Mouse (Mus musculus): ENCODE measurements around the gene Mrps21.
A peak's percentile ranks its signal among the peaks of the same experiment; 100 is the strongest.

The Mrps21 gene

GRCm38 (mm10) chr3:95855502-95856089 lies 15.7 kb downstream of the Mrps21 start, which contains the start of gene Prpf3:
Gene Prpf3 (minus strand): TSS chr3:95855885.
- peak; percentile 77 for DNase-seq (ENCODE audit: low read depth, low spot score)

GRCm38 (mm10) chr3:95851317-95851716 lies 20.0 kb downstream of the Mrps21 start:
- no peak for DNase-seq (ENCODE audit: low read depth, low spot score)

DNA sequence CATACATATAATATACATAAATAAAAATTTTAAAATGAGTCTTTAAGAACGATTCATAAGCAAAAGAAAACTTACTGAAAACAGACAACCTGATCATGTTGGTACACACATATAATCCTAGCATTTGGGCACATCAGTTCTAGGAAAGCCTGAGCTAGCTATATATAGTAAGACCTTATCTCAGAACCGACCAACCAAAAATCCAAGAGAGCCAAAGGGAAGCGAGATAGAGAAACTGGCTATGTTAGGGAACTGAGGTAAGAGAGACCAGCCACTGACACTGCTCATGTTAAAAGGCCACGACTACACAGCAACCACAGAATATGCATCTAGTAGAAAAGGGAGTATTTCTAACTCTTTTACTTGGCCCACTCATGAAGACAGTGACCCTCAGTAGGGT lies 20.7 kb downstream of the Mrps21 start:
- no peak for DNase-seq (ENCODE audit: low read depth, low spot score)

- DNase-seq (ENCODE audit: low read depth, low spot score): no peak
Measured at GRCm38 (mm10) chr3:95842503-95843214, 28.7 kb downstream of the Mrps21 start.

- no peak for DNase-seq (ENCODE audit: low read depth, low spot score)
Measured at GRCm38 (mm10) chr3:95839250-95839649, 32.1 kb downstream of the Mrps21 start.

GRCm38 (mm10) chr3:95829053-95829452 lies 42.3 kb downstream of the Mrps21 start:
- no peak for DNase-seq (ENCODE audit: low read depth, low spot score)

GRCm38 (mm10) chr3:95826275-95826674 lies 45.0 kb downstream of the Mrps21 start:
- DNase-seq (ENCODE audit: low read depth, low spot score): no peak

- no peak for DNase-seq (ENCODE audit: low read depth, low spot score)
Measured at GRCm38 (mm10) chr3:95820046-95821010, 51.0 kb downstream of the Mrps21 start.

DNA sequence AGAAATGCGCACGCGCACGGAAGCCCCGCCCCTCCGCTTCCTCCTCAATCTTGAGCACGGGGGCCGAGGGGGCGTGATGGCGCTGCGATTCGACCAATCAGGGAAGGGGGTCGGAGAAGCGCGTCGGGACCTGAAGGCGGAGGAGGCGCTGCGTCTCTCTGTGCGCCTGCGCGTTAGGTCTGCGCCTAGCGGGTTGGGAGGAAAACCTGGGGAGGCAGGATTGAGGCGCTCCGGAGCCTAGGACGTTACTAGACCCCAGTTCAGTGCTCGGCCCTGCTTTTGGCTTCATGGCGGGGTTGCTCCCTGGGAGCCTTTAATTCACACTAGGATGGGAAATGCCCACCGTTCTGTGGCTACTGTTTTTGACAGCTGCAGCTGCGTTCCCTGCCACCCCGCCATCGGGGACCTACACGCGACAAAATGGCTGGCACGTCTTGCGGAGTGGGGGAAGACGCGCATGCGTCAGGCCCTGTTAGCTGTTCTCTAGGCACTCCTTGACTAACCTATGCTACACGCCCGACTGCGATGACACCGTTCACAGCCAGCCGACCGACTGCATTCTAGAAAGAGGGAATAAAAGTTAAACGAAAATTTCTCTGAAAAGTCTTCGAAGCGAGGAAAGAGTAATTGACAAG lies 51.9 kb downstream of the Mrps21 start:
- peak; percentile 98 for DNase-seq (ENCODE audit: low read depth, low spot score)

- DNase-seq (ENCODE audit: low read depth, low spot score): peak; percentile 26
Measured at GRCm38 (mm10) chr3:95818571-95819288, 52.6 kb downstream of the Mrps21 start, which contains the start of gene Rprd2. Gene Rprd2 (minus strand): TSS chr3:95818863.

DNA sequence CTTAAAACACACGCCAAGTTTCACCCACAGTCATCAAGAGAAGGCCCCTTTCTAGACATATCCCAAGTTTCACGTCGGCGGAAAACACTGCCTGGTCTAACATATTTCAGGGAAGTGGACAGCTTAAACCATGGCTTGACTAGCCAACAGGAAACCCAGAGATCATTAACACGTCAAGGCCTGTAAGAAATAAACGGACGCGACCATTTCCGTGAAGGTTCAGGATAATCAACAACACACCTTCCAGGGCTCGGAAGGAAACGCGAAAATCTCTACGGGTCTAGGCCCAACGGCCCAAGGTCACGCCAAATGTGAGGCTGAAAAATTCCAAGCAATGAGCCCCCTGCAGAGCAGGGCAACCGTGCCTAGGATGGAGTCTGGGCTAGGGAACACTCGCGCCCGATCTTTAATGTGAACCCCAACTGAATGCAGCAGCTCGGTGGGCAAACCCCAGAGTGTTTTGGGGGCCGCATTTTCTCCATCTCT lies 53.2 kb downstream of the Mrps21 start:
- peak; percentile 38 for DNase-seq (ENCODE audit: low read depth, low spot score)

DNA sequence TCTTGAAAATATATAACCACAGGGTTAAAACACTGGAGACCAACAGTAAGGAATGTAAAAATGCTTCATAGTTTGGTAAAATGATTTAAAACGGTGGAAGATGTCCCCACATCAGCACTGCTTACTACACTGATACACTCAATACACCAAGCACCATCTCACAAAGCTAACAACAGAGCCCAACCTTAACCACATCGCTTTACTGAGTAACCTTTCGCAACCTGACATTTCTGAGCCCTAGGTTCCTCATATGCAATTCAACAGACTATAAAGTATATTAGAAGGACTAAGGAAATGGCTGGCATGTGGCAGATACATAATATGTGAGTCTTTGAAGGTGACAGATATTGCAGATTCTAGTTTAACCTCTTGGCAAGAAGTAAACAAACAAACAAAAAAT lies 54.6 kb downstream of the Mrps21 start:
- no peak for DNase-seq (ENCODE audit: low read depth, low spot score)

Measured in WW6 (cell line).